Mouse (Mus musculus): Measurements from ENCODE around the gene Snip1.
A peak's percentile ranks its signal among the peaks of the same experiment; 100 is the strongest.

The Snip1 gene

DNA sequence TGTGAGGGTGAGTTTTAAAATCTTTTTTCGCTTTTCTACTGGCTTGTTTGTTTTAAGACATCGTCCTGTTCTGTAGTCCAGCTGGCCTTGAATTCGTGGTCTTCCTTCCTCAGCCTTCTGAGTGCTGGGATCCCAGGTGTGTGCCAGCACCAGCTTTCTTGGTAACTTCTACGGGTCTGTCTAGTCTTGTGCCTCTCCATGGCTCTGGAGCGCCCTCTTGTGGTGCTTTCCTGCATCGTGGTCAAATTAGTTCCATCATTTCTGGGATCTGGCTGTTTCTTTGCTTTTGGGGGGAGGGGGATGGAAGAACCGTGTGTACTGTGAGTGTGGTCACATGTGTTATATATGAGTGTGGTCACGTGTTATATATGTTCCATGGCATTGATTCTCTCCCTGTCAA, 33.0 kb downstream of the Snip1 start:
- peak; percentile 37 for DNase-seq (ENCODE audit: low spot score)

DNA sequence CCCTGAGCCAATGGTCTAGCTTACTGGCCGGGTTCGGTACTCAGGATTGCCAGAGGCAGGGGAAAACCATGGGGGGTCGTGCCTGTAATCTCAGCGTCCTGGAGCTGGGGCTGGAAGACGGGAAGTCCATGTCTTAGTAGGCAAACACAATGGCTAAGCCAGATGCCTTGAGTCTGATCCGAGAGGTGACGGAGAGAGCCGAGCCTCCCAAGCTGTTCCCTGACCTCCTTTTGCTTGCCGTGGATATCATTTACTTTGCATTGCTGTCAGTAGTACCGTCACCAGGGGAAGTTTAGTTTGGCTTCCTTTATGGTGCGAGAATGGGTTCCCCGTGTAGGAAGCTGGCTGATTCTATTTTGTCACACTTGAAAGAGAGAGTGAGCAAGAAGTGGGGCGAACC, 34.9 kb downstream of the Snip1 start:
- DNase-seq (ENCODE audit: low spot score), result no peak

DNA sequence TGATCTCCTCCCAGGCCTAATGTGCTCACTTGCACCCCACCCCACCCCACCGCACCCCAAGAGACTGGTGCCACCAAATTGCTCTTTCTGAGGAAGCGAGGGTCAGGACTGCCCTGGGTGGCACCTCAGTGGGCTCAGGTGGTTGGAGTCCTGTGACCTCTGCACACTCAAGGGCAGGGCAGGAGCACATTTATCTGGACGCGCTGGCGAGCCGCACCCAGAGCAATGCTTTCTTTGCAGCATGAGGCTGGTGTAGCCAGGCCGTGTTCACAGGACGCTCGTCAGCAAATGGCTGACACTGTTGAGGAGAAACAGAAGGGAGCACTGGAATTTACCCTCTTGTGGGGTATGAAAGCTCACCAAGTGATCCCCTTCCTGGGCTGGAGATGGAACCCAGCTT, 38.9 kb downstream of the Snip1 start:
- DNase-seq (ENCODE audit: low spot score), result no peak

DNA sequence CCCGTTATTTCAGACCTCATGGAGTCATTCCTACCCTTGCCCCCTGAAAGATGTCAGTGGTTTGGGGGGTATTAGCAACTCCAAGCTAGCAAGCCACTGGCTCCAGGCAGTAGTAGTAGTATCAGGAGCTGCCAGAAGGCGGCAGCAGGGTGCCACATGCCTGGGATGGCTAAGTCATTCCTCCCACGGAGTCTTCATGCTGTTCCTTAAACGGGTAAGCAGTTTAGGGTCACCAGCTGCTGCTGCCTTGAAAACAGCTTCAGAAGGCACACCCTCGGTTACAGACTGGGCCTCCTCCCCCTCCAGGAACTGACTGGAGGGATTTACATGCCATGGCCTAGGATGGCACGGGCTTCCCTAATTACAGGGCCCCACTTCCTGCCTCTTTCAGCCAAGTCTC, 48.2 kb downstream of the Snip1 start:
- peak; percentile 88 for DNase-seq (ENCODE audit: low spot score)

DNA sequence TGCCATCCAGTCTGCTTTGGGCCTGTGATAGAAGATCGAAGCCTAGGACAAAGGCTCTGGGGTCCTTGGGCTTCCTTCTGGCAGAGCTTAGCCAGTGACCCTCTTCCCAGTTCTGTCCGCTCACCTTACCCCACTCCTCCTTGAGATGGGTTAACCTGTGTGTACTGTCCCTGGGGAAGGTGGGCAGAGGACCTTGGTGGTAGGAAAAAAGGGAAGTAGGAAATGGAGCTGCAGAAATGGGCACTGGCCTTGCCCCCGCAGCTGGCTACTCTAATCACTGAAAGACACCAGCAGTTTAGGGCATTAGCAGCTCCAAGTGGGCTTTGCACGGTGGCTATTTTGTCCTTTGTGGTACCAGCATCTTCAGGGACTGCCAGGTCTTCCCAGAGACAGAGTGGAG, 48.6 kb downstream of the Snip1 start:
- DNase-seq (ENCODE audit: low spot score), result no peak

DNA sequence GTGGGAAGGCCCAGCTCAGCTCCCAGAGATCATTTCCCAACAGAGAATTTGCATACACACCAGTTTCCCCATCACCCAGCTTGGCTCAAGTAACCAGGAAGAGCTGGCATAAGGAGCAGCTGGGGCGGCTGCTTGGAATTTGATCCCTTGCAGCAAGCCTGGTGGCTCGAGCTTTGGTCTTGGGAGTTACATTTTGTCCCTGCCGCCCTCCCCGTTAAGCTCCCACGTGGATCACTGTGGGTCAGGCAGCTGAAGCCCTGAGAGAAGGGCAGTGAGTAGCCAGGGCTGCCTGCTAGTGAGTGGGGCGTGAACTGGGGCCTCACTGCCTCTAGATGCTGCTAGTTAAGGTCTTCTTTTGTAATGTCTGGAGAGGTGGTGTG, 49.2 kb downstream of the Snip1 start:
- DNase-seq (ENCODE audit: low spot score), result no peak

DNA sequence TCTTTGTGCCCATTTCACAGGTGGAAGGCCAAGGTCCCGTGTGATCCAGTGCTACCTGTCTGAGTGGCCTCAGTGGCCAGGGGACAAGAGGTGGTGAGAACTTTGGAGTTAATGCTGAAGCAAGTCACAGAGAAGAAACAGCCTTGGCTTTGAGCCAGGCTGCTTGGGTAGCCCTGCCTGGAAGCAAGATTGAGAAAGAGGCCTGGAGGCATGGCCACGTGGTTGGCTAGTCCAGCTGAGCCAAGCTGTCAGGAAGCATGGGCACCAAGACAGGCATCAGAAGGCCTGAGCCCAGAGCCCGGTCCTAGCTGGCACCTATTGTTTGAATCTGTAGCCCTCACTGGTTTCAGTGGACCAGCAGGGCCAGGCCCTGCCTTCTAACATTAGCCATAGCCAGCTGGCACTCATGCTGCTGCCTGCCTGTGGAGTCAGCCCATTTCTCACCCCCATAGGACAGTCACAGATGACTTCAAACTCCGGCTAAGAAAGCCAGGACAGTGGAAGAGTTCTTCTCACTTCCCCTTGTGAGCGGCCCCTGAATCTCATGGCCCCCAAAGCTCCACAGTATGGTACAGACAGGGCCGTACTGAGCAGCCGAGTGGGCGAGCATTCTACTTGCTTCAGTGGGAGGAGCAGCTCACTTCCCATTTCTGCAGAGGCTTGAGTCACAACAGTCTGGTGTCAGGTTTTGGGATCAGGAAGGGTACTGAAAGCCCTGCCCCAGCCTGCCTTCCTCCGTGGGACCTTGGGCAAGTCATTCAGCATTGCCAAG, 49.8 kb downstream of the Snip1 start:
- peak; percentile 66 for DNase-seq (ENCODE audit: low spot score)

DNA sequence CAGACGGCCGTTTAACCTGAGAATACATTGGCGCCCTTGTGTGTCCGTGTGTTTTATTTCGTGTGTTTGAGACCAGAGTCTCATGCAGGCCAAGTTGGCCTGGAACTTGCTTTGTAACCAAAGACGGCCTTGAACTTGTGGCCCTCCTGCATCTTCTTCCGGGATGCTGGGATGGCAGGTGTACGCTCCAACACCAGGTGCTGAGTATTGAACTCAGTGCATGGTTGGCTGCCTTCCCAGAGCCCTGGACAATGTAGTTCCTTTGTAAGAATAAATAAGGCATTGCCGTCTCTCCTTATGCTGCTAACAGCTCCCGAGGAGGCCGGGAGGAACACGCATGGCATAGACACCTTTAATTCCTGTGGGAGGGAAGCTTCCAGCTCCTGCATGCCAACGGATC, 50.5 kb downstream of the Snip1 start:
- no peak for DNase-seq (ENCODE audit: low spot score)

DNA sequence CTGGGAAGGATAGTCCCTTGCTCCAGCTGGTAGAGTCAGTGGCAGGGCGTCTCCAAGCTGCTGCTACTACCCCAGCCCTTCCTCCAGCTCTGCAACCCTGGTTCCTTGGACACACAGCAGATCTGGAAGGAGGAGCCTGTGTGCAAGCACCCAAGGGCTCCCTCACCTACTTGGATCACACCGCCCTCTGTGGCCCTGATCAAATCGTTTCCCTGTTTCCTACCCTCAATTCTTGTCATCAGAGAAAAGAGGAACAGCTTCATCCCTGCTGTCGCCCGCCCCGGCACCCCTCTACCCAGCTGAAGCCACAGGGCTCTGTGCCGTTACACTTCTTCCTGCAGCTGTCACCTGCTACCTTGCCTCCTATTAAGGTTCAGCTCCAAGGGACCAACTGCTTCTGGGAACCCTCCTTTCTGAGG, 51.4 kb downstream of the Snip1 start:
- no peak for DNase-seq (ENCODE audit: low spot score)

DNA sequence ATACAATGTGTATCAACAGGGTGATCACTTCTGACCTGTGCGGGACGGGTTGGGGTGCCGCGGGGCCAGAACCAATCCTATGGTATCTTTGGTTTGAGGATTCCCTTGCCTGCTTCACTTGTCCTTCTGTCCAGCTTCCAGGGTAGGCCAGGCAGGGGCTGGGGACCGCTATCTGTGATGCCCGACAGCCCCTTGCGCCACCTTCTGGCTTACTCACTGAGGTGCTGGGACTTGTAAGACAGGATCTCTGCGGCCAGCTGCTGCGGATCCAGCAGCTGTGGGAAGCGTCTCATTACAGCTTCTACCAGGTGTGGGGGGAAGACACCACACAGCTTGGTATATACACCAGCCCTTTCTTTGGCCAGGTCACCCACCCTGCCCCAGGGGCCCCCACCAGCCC, 52.6 kb downstream of the Snip1 start:
- no peak for DNase-seq (ENCODE audit: low spot score)

DNA sequence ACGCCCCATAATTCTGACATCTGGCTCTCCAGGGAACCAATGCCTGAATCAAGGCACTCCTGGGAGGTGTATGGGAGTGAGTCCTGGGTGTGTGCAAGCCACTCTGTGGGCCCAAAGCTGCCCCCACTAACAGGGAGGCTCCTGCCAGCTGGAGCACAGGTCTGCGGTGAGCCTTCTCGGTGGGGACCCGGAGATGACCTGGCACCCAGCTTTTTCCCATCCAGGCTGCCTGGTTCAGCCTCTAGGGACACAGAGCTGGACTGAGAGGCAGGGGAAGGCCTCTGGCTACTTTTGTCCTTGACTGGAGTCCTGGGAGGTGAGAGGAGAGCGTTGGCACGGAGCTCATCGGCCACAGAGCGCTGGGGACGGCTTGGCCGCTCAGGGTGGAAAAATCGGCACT, 53.2 kb downstream of the Snip1 start:
- DNase-seq (ENCODE audit: low spot score), result no peak

DNA sequence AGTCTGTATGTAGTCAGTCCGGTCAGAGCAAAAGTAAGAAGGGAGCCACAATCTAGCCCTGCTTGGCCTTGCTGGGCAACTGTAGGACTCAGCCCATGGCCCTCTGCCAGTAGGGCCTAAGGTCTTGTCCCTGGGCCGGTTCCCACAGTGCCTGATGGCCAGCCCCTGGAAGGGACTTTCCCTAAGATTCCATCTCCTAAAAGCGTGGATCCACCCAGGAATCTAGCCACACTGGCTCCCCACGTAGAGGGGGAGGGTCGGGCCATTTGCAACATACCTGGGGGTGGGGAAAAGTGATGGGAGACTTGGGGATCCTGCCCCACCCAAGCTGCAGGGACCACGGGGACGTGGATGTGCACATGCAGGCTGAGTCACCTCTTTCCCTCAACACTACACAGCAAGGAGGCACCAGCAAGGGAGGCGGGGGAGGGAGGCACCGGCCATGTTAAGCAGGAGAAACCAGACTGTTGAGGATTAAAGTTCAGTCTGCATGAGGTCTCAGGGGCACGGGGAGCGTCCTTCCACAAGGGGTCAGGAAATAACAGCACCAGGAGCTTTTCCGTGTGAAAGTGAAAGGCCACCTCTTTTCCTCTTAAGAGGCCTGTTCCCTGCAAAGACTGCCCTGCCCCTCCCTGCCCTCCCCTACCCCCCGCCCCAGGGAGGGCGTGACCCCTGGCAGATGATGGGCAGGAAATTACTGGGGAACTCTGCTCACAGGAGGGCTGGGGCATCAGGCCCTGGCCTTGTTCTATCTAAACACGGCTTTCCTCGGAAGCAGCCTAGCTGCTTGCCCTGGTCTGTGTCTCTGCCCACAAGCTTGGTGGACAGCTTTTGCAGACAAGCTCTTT, 56.2 kb downstream of the Snip1 start:
- DNase-seq (ENCODE audit: low spot score), result no peak

DNA sequence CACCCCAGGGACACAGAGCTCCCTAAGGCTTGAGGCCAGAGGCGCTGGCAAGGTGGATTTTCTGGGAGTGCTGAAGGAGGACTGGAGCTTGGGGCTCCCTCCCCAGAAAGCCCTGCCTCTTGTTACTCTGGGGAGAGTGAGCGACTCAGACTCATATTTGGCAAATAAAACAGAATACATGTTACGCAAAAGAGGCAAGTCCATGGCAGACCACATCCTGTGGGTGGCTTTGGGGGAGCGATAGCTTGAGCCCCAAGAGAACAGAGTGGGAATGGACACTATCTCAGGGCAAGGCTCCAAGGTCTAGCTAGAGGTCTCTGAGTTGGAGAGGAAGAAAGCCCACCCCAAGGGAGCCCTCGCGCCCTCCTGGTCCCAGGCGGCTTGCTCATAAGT, 56.8 kb downstream of the Snip1 start:
- no peak for DNase-seq (ENCODE audit: low spot score)

Data from left cerebral cortex, adult 11 months (tissue).